Mouse (Mus musculus): Measurements from ENCODE around the gene Cdk17. TPM values are rescaled to one million over a fixed set of nuclear protein-coding genes. Genes with fewer than 3 reads are reported as not detected.

Gene Cdk17
- total RNA-seq, 2 experiments from 2014 or later = 216 to 230 TPM

DNA sequence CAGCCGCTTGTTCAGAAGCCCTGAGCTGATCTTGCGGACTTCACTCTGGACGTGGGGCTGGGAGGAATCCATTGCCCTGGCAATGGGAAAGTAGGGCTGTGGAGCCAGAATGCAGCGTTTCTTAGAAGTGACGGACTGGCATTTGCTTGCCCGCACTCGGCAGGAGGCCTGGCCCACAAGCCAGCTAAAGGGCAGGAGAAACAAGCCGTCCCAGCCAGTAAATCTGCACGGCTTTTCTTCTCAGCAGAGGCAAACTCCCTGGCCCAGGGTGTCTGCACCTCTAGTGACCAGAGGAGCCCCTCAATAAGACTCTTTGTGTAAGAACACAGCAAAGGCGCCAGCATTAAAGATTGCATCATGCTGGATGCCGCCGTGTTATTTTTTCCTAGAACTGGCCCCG, 94.6 kb downstream of the Cdk17 start:
- DNase-seq (ENCODE audit: low spot score in 2 of 2) = peak in 1 of 2 experiments; percentile 64

DNA sequence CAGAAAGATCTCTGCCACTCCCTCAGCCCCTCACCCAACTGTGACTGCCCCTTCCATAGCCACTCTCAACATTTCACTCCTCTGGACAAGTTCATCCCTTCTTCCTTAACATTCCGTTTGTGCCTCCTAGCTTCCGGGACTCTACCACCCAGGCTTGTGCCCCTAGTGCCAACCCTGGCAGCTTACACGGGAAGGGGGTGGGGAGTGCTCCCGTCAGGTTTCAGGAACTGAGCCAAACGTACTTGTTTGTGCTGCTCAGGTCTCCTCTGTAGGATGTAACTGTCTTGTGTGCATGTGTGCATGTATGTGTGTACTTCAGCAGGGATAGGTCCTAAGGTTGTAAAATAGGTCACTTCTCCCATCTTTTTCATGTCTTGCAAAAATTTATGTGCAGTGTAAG, 99.2 kb downstream of the Cdk17 start:
- no peak for DNase-seq (ENCODE audit: low spot score in 2 of 2)

DNA sequence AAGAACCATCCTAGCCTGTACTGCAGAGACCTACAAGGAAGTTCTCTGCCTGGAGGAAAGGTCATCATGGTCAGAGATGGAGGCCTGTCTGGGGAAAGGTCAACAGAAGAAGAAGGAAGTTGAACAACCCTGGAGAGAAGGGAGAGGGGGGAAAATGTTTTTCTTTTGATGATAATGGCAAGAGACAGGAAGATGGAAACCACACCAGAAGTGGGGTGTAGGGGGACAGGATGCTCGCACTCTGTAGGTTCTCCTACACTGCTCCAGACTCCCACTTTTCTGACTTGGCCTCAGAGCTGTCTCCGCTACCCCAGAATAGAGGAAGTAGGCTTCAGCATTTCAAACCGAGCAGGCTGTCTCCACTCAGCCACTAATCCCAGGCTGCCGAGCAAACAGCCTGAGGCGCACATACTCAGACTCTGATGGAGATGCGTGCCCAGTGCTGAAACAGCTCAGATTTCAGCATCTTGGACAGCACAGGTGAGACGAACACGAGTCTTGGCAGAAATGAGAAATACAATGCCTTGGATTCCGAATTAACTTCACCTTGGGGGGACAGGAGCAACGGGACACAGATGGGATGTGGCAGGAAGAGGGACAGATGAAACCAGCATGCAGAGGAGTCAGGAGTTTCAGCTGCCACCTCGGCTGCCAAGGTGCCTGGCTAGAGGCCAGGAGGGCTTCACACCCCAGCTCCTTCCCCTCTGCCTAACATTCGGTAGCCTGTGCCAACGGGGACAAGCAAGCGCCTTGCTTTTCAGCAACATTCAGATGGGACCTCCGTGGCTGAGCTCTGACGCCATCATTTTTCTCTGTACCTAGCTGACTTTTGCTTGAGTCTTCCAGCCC, 100.7 kb downstream of the Cdk17 start:
- DNase-seq (ENCODE audit: low spot score in 2 of 2) = peak in 1 of 2 experiments; percentile 57

DNA sequence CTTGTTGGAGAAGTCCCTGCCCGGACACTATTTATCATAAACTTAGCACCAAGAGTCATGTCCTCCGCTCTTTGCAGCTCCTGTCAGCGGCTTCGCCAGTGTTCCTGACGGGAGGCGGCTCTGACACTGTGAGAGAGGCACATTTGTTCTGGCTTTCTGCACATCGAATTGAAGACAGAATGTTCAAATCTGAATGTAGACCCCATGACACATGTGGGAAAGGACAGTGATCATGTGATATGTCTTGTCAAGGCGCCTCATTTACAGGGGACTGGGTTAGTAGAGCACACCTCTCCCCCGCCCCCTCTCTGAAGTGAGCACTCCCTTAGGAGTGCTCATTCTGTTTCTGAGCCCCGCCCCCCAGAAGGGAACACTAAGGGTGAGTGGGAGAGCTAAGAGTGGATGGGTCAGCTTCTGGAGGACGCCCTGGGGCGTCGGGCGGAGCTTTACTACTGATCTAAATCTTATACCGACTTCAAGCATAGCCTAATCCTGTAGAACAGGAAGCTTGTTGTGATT, 101.4 kb downstream of the Cdk17 start:
- DNase-seq (ENCODE audit: low spot score in 2 of 2) = no peak

DNA sequence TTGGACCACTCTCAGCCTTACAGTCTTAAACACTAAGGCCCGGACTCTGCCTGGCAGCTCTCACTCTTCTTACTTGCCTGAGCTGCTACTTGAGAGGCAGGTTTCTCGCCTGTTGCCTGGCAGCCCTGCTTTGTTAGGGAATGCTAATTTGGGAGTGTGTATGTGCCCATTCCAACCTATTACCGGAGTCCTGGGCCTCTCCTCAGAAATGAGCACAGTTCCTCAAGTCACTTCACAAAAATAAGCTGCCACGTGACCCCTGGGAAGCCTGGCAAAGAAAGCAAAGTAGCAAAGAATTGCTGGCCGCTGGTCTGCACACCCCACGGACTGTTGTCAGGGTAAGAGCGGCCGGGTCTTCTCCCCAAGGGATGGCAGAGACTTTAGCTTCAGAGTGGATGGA, 102.8 kb downstream of the Cdk17 start:
- DNase-seq (ENCODE audit: low spot score in 2 of 2) = peak in 1 of 2 experiments; percentile 55

DNA sequence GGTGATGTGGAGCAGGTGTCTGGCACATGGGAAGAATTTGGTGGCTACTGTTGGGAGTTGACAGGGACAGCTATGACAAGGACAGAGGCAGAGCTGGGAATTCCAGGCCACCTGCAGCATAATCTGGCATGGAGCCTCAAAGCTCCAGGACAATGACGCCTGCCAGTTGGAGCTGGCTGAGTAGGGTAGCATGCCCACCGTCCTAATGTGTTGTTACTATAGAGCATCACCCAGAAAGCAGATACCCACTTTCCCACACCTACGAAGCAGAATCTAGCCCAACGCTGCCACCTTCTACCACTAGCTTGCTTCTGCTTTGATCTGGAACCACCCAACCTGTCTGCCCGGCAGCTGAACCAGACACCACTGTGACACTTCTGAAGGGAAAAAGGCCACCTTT, 103.3 kb downstream of the Cdk17 start:
- DNase-seq (ENCODE audit: low spot score in 2 of 2) = no peak

DNA sequence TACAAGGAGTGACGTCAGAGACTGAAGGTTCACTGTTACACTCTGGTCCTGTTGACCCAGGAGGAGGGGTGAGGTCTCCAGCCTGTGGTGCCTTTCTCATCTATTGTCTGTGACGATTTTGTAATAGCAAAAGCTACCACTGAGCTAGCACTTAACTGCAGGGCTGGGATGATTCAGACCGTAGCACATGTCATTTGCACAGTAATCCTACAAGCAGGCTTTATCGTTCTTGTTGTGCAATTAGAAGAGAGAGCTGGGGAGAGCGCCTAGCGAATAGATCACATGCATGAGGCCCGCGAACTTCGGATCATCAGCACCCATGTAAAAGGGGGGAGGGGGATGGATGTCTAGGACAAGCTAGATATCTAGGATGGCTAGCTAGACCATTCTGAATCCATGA, 105.2 kb downstream of the Cdk17 start:
- DNase-seq (ENCODE audit: low spot score in 2 of 2) = no peak

DNA sequence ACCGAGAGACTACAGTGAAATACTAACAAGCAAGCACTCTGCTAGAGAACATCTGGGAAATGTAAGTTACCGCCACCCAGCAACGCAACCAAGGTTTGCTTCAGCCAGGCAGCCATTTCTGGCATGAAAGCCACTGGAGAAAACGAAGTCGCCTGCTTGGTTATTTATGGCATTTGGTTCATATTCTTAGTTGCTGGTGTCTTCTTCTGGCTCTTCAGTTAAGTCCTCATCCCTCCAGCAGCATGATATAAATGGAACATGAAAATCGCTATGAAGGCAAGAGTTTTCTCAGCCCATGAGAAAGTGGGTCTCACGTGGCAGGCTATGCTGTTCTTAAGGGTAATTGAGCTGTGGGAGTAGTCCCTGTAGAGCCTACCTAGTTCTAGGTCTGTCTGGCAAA, 105.8 kb downstream of the Cdk17 start:
- no peak for DNase-seq (ENCODE audit: low spot score in 2 of 2)

DNA sequence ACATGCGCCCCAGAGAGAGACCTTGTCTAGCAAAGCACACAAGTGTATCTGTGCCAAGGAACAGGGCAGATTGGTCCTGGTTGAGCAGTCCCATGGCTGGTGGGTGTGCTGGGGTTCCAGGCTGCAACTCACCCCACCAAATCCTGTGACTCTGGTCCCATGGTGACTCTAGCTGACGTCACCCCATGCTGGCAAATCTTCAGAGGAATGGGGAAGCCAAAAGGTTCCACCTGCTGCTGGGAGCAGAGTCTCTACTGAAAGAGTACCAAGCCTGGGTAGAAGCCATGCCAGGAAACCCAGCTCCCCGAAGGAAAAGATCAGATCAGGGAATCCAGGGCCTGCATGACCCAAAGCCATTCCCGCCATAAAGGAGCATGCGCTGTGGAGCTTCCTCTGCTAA, 106.8 kb downstream of the Cdk17 start:
- DNase-seq (ENCODE audit: low spot score in 2 of 2) = no peak

DNA sequence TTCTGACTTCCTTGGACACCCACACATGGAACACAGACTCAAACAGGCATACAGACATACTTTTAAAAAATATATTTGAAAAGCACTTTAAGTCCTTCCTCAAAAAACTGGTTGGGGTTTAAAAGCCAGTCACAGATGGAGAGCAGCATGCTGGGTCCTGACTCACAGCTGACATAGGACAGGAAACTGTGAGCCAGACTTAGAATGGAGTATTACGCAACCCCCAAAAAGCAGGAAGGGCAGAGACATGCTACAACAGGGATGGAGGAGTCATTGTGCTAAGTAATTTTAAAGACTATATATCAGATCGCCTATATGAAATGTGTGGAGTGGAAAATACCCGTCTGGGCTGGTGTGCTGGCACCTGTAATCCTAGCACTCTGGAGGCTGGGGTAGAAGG, 107.7 kb downstream of the Cdk17 start:
- DNase-seq (ENCODE audit: low spot score in 2 of 2) = no peak

DNA sequence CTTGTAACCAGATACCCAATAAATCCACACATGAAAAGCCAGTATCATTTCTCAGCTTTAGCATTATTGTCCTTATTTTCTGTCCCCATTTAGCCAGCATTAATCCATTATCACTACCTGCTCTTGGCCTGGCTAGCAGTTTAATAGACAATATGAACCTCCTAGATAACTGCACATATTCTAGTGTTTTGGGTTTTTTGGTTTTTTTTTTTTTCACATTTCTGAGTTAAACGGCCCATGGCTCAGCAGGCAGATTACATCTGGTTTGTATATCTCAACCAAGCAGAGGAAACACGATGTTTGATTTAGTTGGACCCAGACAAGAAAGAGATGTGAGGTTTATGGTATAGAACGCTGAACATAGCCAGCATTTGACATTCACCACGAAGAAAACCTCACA, 109.1 kb downstream of the Cdk17 start:
- no peak for DNase-seq (ENCODE audit: low spot score in 2 of 2)

DNA sequence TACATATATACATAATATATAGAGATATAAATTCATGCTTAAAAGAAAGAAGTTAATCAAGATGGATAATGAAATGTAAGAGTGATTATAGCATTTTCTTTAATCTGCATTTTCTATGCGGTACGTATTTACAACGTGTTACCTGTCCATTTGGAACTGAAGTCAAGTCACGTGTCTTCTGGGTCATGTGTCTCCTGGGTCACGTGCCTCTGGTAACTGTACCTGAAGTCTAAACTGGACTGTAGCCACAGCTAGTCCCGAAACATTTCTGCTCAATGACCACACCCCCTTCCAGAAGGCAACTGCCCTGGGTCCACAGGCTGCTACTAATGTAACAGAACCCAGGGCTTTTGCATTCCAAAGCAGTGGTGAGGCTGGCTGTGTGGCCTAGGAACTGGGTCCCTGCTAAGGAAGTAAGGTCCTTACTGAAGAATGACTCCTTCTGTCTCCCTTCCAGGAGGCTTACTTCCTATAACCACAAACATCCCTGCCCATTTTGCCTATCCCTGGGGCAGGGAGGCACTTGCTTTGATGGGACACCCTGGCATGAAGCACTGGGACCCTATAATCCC, 110.3 kb downstream of the Cdk17 start:
- no peak for DNase-seq (ENCODE audit: low spot score in 2 of 2)

DNA sequence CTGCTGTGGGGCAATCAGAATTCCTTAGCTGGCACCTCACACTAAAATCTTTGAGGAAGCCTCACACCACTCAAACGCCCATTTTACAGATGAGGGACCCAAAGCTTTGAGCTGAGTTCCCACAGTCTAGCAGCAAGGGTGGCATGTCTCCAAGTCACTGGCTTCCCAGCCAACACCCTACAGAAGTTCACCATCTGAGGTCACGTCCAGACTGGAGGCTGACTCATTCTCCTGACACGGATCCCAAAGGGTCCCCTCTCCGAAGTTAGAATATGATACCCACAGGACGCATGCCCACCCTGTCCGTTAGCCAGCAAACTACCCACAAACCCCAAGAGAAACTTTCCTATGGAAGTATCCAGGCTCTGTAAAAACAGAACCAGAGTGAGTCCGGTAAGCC, 111.2 kb downstream of the Cdk17 start:
- DNase-seq (ENCODE audit: low spot score in 2 of 2) = no peak

DNA sequence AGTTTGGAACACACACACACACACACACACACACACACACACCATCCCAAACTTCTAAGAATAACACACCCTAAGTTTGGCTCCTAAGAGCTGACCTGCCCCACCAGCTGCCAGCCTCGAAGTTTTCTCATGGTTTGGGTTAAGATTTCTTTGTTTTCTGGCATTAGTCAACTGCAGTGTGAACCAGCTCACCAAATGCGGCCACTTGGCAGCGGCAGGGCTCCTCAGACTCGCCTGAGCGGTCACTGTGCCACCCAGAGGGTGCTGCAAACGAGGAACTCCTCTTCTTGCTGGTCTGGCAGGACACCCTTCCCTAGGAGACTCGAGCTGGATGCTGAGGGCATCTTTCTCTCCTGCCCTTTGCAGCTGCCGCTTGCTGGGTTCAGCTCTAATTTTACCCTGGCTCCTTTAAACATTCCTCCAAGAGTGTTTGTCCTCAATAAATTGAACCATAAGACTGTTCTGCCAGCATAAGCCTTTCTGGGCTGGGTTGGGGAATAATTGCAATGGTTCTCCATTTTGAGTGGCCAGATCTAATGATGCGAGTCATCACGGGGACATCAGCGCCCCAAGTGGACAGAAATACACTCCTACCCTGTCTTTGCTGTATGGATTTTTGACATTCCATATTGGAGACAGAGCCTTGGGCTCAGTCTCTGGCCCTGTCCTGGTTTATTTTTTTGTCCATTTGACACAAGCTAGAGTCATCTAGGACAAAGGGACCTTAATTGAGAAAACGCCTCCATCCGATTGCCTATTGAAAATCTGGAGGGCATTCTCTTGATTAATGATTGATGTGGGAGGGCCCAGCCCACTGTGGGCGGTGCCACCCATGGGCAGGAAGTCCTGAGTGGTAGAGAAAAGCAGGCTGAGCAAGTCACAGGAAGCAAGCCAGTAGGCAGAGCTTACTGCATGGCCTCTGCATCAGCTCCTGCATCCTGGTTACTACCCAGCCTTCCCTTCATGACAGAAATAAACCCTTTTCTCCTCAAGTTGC, 112.6 kb downstream of the Cdk17 start:
- DNase-seq (ENCODE audit: low spot score in 2 of 2) = no peak

DNA sequence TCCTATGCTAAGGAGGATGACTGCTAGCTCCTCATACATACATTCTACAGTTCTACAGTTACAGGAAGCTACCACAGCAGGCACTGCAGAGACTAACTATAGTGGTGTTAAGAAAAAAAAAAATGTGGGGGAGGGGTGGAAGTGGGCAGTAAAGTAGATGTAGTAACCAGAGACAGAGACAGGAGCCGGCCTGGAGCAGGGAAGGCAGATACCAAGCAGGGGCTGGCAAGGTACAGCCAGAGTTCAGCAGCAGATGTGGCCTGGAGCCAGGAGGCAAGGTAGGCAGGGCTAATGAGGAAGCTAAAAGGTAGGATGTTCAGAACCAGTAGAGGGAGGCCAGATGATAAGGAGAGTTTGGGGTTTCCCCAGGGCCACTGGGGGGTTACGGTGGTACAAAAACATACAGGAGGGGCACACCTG, 113.6 kb downstream of the Cdk17 start:
- DNase-seq (ENCODE audit: low spot score in 2 of 2) = no peak

DNA sequence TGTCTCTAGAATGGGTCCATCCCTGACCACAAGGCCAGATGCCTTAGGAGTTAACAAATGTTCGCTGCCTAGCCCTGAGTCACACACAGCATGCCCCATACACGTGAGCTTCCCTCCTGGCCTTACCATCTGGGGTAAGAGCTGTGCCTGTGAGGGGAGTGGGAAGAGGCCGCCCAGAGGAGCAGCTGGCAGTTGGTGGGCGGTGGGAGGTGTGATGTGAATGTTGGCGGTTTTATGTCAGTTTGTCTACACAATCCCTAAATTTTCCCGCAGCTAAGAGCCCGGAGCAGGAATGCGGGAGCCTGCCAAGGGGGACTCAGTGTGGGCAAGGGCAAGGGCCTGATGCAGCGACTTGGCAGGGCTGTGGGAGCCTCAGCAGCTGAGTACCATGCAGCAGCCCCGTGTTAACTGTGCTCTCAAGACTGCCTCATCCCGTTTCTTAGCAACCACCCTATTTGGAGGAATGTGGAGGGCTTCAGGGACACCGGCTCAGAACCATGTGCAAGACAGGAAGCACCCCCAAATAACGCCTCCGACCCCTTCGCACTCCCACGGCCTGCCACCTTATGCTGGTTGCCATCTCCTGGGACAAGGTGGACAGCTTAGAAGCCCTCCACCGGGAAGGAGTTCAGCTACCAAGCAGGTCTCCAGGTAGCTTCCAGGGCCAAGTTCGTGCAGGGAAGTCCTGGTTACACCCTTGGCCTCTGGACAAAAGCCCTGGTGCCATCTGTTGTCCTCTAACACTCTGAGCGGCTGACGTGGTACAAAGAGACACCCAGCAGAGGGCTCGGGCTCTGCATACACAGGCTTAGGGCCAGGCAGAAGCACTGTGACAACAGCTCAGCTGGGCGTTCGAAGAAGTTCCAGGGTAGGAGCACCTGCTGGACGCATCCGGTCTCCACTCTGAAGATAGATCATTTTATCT, 114.8 kb downstream of the Cdk17 start:
- DNase-seq (ENCODE audit: low spot score in 2 of 2) = peak; percentile 91 to 94

DNA sequence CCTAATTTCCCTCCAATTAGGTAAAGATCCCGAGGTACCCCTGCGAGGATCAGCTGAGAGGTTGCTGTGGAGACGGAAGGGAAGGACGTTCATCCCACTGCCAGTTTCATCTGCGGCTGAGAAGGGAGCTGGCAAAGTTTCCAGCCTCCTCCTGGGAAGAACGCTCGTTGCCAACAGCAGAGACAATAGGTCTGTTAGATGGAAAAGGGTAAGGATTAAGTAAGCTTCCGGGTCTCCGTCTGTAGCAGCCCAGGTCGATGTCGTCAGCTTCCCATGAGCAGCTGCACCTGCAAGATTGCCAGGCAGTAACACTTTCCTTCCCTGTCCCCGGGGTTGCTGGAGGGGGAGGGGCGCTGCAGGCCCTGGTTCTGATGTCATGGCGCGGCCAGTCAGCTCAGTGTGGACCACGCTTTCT, 115.7 kb downstream of the Cdk17 start:
- peak; percentile 76 to 92 for DNase-seq (ENCODE audit: low spot score in 2 of 2)

DNA sequence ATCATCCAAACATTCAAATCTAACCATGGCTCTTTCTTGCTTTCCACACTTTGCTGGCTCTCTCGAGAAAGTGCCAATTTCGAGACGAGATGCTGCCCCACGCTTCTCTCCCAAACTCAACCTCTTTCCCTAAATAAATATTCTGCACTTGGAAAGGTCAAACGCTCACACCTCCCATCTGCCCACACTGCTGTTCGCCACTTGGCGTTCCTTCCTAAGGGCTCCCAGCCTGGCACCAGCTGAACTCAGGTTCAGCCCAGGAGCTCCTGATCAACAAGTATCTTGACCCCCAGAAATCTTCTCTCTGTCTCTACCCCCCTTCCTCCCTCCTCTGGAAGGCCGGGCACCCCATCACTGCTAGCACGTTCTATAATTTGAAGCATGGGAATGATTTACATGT, 116.2 kb downstream of the Cdk17 start:
- no peak for DNase-seq (ENCODE audit: low spot score in 2 of 2)

DNA sequence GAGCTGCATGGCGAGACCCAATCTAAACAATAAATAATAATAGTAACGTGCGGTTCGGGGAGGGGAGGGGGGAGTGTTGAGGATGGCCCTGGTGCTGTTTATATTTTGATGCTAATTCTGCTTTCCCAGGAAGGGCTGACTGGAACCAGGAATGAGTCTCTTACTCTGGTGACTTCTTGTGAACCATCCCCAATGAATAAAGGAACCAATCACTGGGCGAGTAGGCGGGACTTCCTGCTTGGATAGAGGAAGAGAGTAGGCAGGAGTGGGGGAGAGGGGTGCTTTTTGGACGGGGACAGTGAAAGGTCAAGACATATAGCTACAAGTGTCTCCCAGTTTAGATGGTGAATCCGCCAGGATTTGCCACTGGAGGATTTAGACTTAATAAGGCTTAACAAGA, 117.7 kb downstream of the Cdk17 start:
- DNase-seq (ENCODE audit: low spot score in 2 of 2) = no peak

DNA sequence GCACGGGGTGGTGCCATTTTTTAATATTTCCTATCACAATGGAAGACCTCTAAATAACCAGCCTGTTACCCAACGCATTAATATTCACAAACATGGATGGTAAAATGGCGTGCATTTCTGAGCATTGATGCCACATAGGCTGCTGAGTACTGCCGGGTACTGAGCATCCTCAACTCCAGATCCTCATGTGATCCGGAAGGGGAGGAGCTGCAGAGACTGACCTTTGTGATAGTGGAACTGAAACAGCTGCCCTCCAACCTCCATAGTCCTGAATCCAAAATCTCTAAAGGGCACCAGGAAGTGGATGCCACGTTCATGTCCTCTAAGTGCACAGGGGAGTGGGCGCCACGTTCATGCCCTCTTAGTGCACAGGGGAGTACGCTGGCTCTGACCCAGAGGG, 118.4 kb downstream of the Cdk17 start:
- DNase-seq (ENCODE audit: low spot score in 2 of 2) = no peak

Data from layer of hippocampus, adult 18-20 months (tissue).